Mouse (Mus musculus) forebrain, embryonic 12.5 days (tissue): Measurements from ENCODE around the gene Matk. TPM values are rescaled to one million over a fixed set of nuclear protein-coding genes. Genes with fewer than 3 reads are reported as not detected.
"Not testable (repeated sequence)": the region's sequence is repeated elsewhere in the genome, so short reads cannot be mapped to it uniquely, and the experiment has no call there.

Experiments used
- ATAC-seq: fragments of 200-750 bp; cut with Nextera tagmentation; 2 replicates; pipeline ENCODE4 v1.8.0; 2017; ENCODE audit warnings: moderate TSS enrichment; ENCODE audit not compliant: low FRiP score
- H3K27ac ChIP-seq: fragments of 300-500 bp; sonication (generic); 2 replicates; pipeline ENCODE4 v1.5.1; 2016; ENCODE audit warnings: mild to moderate bottlenecking
- H3K27me3 ChIP-seq: fragments of 300-500 bp; sonication (generic); 2 replicates; pipeline ENCODE4 v1.6.1; 2016; ENCODE audit warnings: mild to moderate bottlenecking
- H3K36me3 ChIP-seq: fragments of 300-500 bp; sonication (generic); replicated peaks from 2 replicates; pipeline ENCODE4 v1.6.1; 2016; ENCODE audit warnings: mild to moderate bottlenecking
- H3K4me1 ChIP-seq: fragments of 300-500 bp; sonication (generic); 2 replicates; pipeline ENCODE4 v1.6.1; 2016
- H3K4me2 ChIP-seq: fragments of 300-500 bp; sonication (generic); 2 replicates; pipeline ENCODE4 v1.6.1; 2016; ENCODE audit warnings: mild to moderate bottlenecking, moderate library complexity
- H3K4me3 ChIP-seq: fragments of 300-500 bp; sonication (generic); replicated peaks from 2 replicates; pipeline ENCODE4 v1.5.1; 2016; ENCODE audit warnings: mild to moderate bottlenecking
- H3K9ac ChIP-seq: fragments of 300-500 bp; sonication (generic); 2 replicates; pipeline ENCODE4 v1.6.1; 2016; ENCODE audit warnings: mild to moderate bottlenecking
- H3K9me3 ChIP-seq: fragments of 300-500 bp; sonication (generic); 2 replicates; pipeline ENCODE4 v1.6.1; 2016
- WGBS: fragments of 180-500 bp; shearing (Covaris S2); methylation state at CpG from one replicate; pipeline ENCODE4 v1.1.7; 2016; 5-methylcytosine and 5-hydroxymethylcytosine counted together
- polyA plus RNA-seq: library from polyadenylated mRNA; unstranded; fragments of >200 nt; fragmentation: Nextera tagmentation; extraction: Ambion mirVana; gene quantifications from 2 replicates; pipeline ENCODE4 v1.2.1, GENCODE M21; 2016

The Matk gene
- 4.1 and 5.7 TPM in 2 replicates for polyA plus RNA-seq

GRCm38 (mm10) chr10:81252424-81253419 lies at the start of gene Matk:
Gene Matk (plus strand): TSS chr10:81252935.
- no peaks in the 10 kb centered on the region for H3K9me3 ChIP-seq
- H3K4me2 ChIP-seq = peak within 1 kb of the TSS; percentile 49
- no peaks in the 10 kb centered on the region for H3K36me3 ChIP-seq
- H3K9ac ChIP-seq = no peak within 1 kb of the TSS; the same call in 1 of the 2 replicates
- ATAC-seq = peak; percentile 67
- peaks cover 69% of the 10 kb centered on the region for H3K27me3 ChIP-seq
- 7% methylated on average over 44 of the region's 44 CpGs for WGBS
- no peak within 1 kb of the TSS for H3K27ac ChIP-seq
- H3K4me1 ChIP-seq = peaks cover 16% of the 10 kb centered on the region
- H3K4me3 ChIP-seq = peak within 1 kb of the TSS; percentile 27

DNA sequence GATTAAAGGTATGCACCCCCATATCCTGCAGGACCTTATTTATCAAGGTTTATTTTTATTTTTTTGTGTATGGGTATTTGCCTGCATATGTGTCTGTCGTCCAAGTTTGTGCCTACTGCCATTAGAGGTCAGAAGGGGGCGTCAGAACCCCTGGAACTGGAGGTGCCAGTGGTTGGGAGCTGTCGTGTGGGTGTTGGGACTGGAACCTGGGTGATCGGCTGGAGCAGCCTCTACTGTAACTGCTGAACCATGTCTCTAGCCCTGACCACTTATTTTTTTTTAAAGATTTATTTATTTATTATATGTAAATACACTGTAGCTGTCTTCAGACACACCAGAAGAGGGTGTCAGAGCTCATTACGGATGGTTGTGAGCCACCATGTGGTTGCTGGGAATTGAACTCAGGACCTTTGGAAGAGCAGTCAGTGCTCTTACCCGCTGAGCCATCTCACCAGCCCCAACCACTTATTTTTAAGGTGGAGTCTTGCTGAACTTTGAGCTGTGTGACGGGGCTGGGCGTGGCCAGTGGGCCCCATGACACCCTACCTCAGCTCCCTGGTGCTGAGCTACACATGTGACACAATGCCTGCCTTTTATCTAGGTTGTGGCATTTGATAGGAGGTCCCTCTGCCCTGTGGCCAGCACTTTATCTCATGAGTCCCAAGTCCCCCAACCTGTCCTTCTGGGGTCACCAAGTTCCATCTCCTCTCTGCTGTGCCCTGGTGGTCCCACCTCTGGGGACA lies 49.6 kb upstream of the Matk start:
- H3K9ac ChIP-seq = no peak overlapping the region
- no peaks in the 10 kb centered on the region for H3K4me1 ChIP-seq
- no peak overlapping the region for H3K27ac ChIP-seq
- WGBS = 77% methylated on average over 8 of the region's 8 CpGs
- peaks cover 20% of the 10 kb centered on the region for H3K27me3 ChIP-seq
- peaks cover 12% of the 10 kb centered on the region for H3K36me3 ChIP-seq
- no peak for ATAC-seq
- H3K4me2 ChIP-seq = no peak overlapping the region
- H3K4me3 ChIP-seq = no peak overlapping the region
- no peaks in the 10 kb centered on the region for H3K9me3 ChIP-seq

GRCm38 (mm10) chr10:81204137-81204536 lies 48.6 kb upstream of the Matk start:
- Histone ChIP-seq H3K27ac (no peak overlapping the region), H3K36me3 (peaks cover 20% of the 10 kb centered on the region), H3K4me2 (no peak overlapping the region), H3K4me3 (no peak overlapping the region), H3K4me1 (no peaks in the 10 kb centered on the region), H3K9ac (no peak overlapping the region), H3K9me3 (no peaks in the 10 kb centered on the region), H3K27me3 (peaks cover 17% of the 10 kb centered on the region)
- WGBS = 71% methylated on average over 4 of the region's 4 CpGs
- 0 out of 2 replicates have a peak, but pooled peaks have one; percentile 21 for ATAC-seq

DNA sequence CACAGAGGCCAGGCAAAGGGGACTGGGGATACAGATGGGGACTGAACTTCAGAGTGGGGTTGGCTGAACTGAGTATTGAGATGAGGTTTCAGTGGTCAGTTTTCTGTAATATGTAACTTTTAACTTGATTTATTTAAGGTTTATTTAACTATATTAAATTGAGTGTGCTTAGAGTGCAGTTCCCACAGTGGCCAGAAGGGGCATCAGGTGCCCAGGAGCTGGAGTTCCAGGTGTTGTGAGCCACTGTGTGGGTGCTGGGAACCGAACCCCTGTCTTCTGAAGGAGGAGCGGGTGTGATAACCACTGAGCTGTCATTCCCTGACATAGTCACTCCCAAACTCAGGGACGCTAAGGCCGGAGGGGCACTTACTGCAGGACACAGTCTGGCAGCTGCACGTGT lies 42.6 kb upstream of the Matk start:
- Histone ChIP-seq H3K27ac (no peak overlapping the region), H3K4me2 (no peak overlapping the region), H3K9ac (no peak overlapping the region), H3K9me3 (peaks cover 14% of the 10 kb centered on the region), H3K36me3 (peaks cover 76% of the 10 kb centered on the region), H3K4me3 (no peak overlapping the region), H3K27me3 (0 out of 2 replicates have a peak, but pooled peaks cover 5% of the 10 kb centered on the region), H3K4me1 (no peaks in the 10 kb centered on the region)
- 95% methylated on average over 5 of the region's 5 CpGs for WGBS
- no peak for ATAC-seq

- Histone ChIP-seq H3K4me3 (no peak overlapping the region), H3K9ac (no peak overlapping the region), H3K4me2 (no peak overlapping the region), H3K27me3 (no peaks in the 10 kb centered on the region), H3K36me3 (peaks cover 62% of the 10 kb centered on the region), H3K4me1 (no peaks in the 10 kb centered on the region), H3K9me3 (peaks cover 7% of the 10 kb centered on the region; the same call in 1 of the 2 replicates), H3K27ac (no peak overlapping the region)
- no peak for ATAC-seq
- WGBS = 91% methylated on average over 6 of the region's 6 CpGs
Observed at GRCm38 (mm10) chr10:81216260-81216659, 36.5 kb upstream of the Matk start.

- no peak for ATAC-seq
- 85% methylated on average over 6 of the region's 6 CpGs for whole genome bisulfite sequencing
Observed at GRCm38 (mm10) chr10:81216810-81217209, 35.9 kb upstream of the Matk start.

GRCm38 (mm10) chr10:81217267-81217666 lies 35.5 kb upstream of the Matk start:
- H3K36me3 ChIP-seq = peaks cover 61% of the 10 kb centered on the region
- H3K4me3 ChIP-seq, ATAC-seq, H3K9ac ChIP-seq, H3K9me3 ChIP-seq, H3K27me3 ChIP-seq, H3K4me1 ChIP-seq, H3K27ac ChIP-seq, H3K4me2 ChIP-seq: not testable (repeated sequence)
- WGBS = 35% methylated on average over 1 of the region's 1 CpGs

More at GRCm38 (mm10) chr10:81216810-81217209, 35.9 kb upstream of the Matk start:
- peaks cover 7% of the 10 kb centered on the region; the same call in 1 of the 2 replicates for H3K9me3 ChIP-seq
- no peaks in the 10 kb centered on the region for H3K4me1 ChIP-seq
- H3K27me3 ChIP-seq = no peaks in the 10 kb centered on the region
- no peak overlapping the region for H3K9ac ChIP-seq
- H3K4me2 ChIP-seq = no peak overlapping the region
- H3K36me3 ChIP-seq = peaks cover 62% of the 10 kb centered on the region
- no peak overlapping the region for H3K4me3 ChIP-seq
- H3K27ac ChIP-seq = no peak overlapping the region

DNA sequence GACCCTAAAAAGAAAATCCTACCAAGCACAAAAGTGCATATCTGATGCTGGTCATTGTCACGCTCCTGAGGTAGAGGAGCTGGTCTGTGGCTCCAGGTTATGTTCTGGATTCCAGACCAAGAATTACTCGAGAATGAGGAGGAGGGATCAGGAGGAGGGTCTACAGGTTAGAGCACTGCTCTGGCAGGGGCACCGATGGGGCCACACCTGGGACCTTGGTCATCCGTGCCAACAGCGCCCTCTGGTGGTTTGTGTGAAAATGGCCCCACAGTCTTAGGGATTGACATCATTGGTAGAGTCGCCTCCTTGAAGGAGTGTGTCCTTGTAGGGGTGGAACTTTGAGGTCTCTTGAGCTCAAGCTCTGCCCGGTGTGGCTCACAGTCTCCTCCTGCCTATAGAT lies 34.8 kb upstream of the Matk start:
- no peak overlapping the region for H3K4me3 ChIP-seq
- no peaks in the 10 kb centered on the region for H3K4me1 ChIP-seq
- peaks cover 54% of the 10 kb centered on the region for H3K36me3 ChIP-seq
- 32% methylated on average over 7 of the region's 7 CpGs for WGBS
- no peak overlapping the region for H3K9ac ChIP-seq
- H3K27me3 ChIP-seq = no peaks in the 10 kb centered on the region
- no peak for ATAC-seq
- H3K9me3 ChIP-seq = no peaks in the 10 kb centered on the region
- H3K4me2 ChIP-seq = no peak overlapping the region
- H3K27ac ChIP-seq = no peak overlapping the region

DNA sequence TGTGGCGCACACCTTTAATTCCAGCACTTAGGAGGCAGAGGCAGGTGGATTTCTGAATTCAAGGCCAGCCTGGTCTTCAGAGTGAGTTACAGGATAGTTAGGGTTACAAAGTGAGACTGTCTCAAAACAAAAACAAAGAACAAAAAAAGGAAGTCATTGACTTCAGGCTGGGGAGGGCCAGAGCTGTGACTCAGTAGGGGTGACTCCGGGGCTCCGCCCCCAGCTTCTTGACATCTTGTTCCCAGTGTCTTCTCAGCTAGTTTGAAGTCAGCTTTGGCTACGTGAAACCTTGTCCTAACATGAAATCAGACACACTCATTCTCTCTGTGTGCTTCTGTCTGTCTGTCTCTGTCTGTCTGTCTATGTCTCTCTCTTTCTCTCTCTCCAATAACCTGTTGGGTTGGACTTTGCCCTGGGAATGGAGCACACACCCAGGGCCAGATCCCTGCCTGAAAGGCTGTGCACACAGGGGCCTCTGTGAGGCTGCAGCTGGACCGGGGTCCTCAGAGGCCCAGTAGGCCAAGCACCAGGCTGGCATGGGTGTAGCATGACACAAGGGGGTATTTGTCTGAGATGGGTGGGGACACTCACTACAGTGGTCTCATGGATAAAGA lies 31.2 kb upstream of the Matk start:
- no peaks in the 10 kb centered on the region for H3K9me3 ChIP-seq
- H3K27ac ChIP-seq = no peak overlapping the region
- no peak overlapping the region for H3K9ac ChIP-seq
- no peak overlapping the region for H3K4me3 ChIP-seq
- H3K27me3 ChIP-seq = no peaks in the 10 kb centered on the region
- H3K4me1 ChIP-seq = no peaks in the 10 kb centered on the region
- no peak for ATAC-seq
- no peak overlapping the region for H3K4me2 ChIP-seq
- H3K36me3 ChIP-seq = peaks cover 42% of the 10 kb centered on the region
- WGBS = 83% methylated on average over 5 of the region's 5 CpGs

- not testable (repeated sequence) for H3K4me3 ChIP-seq, H3K27ac ChIP-seq, ATAC-seq, H3K4me2 ChIP-seq, H3K9ac ChIP-seq, H3K4me1 ChIP-seq, H3K9me3 ChIP-seq, H3K27me3 ChIP-seq
- peaks cover 33% of the 10 kb centered on the region for H3K36me3 ChIP-seq
- 68% methylated on average over 2 of the region's 2 CpGs for WGBS
Observed at GRCm38 (mm10) chr10:81223731-81224130, 29.0 kb upstream of the Matk start.

- Histone ChIP-seq H3K27me3 (peaks cover 35% of the 10 kb centered on the region), H3K4me1 (peaks cover 53% of the 10 kb centered on the region)
Observed at GRCm38 (mm10) chr10:81229735-81230437, 22.8 kb upstream of the Matk start.

More at GRCm38 (mm10) chr10:81229735-81230437, 22.8 kb upstream of the Matk start:
- H3K9me3 ChIP-seq = no peaks in the 10 kb centered on the region
- H3K4me2 ChIP-seq = peak overlapping the region; percentile 60
- no peaks in the 10 kb centered on the region for H3K36me3 ChIP-seq
- peak overlapping the region; percentile 63 for H3K4me3 ChIP-seq
- no peak for ATAC-seq
- 13% methylated on average over 20 of the region's 20 CpGs for WGBS
- H3K27ac ChIP-seq = peak overlapping the region; percentile 81
- peak overlapping the region; percentile 82 for H3K9ac ChIP-seq
